Mouse (Mus musculus) CH12.LX (cell line): ENCODE measurements around the gene Mvb12b. TPM values are rescaled to one million over a fixed set of nuclear protein-coding genes. Genes with fewer than 3 reads are reported as not detected.

Source experiments
- DNase-seq: peaks from one replicate; pipeline ENCODE4 v3.0.0-alpha.2; 2013; ENCODE audit errors: extremely low read depth
- H3K27ac ChIP-seq: 2 replicates; pipeline ENCODE4 v1.5.1; 2012; ENCODE audit warnings: low read depth, mild to moderate bottlenecking, control low read depth, moderate library complexity; ENCODE audit not compliant: insufficient read depth
- H3K27me3 ChIP-seq: replicated peaks from 2 replicates; pipeline ENCODE3; 2012; ENCODE audit warnings: inconsistent platforms
- H3K36me3 ChIP-seq, 2 experiments: replicated peaks in 1 of 2; 2 replicates each; pipeline versions ENCODE3 to v1.6.1; 2012; ENCODE audit warnings: inconsistent platforms in 1 of 2, low read length in 1 of 2, mild to moderate bottlenecking in 1 of 2, mixed read lengths in 1 of 2, moderate library complexity in 1 of 2; ENCODE audit not compliant: control insufficient read depth in 1 of 2, insufficient read depth in 1 of 2
- H3K4me1 ChIP-seq, 2 experiments: 2 replicates each; pipeline ENCODE4 v1.6.1; 2012; ENCODE audit warnings: inconsistent platforms in 1 of 2, moderate library complexity in 1 of 2; ENCODE audit not compliant: insufficient read depth in 2 of 2, control insufficient read depth in 1 of 2
- H3K4me2 ChIP-seq: 2 replicates; pipeline ENCODE4 v1.6.1; 2012; ENCODE audit warnings: low read depth, mild to moderate bottlenecking, control low read depth; ENCODE audit not compliant: poor library complexity, insufficient read depth, severe bottlenecking
- H3K4me3 ChIP-seq, 3 experiments: fragments of 150-350 bp in 1 of 3; sonication (generic) in 1 of 3; replicated peaks in 1 of 3; 2 replicates each; pipeline versions ENCODE3 to v1.5.1; 2011 to 2012; ENCODE audit warnings: low read depth in 2 of 3, low read length in 2 of 3, mild to moderate bottlenecking in 2 of 3, moderate library complexity in 2 of 3, control low read depth in 1 of 3, improper control_type of control experiment in 1 of 3, inconsistent platforms in 1 of 3, mixed read lengths in 1 of 3; ENCODE audit not compliant: poor library complexity in 1 of 3
- H3K79me2 ChIP-seq: replicated peaks from 2 replicates; pipeline ENCODE4 v1.6.1; 2012; ENCODE audit warnings: mild to moderate bottlenecking, moderate library complexity; ENCODE audit not compliant: control insufficient read depth, poor library complexity, insufficient read depth, severe bottlenecking; ENCODE audit errors: extremely low read depth
- H3K9ac ChIP-seq: 2 replicates; pipeline ENCODE4 v1.6.1; 2012; ENCODE audit warnings: low read depth, mild to moderate bottlenecking, control low read depth, moderate library complexity; ENCODE audit not compliant: insufficient read depth
- H3K9me3 ChIP-seq: replicated peaks from 2 replicates; pipeline ENCODE3; 2012; ENCODE audit warnings: low read length, inconsistent platforms, mixed read lengths
- CHD2 ChIP-seq: IDR thresholded peaks from 2 replicates; pipeline ENCODE4 v1.6.1; 2011; ENCODE audit warnings: low read length, improper control_type of control experiment
- ELF1 ChIP-seq: IDR thresholded peaks from 2 replicates; pipeline ENCODE4 v1.6.1; 2014; ENCODE audit warnings: low read depth, mild to moderate bottlenecking, inconsistent platforms, low read length, improper control_type of control experiment
- ETS1 ChIP-seq: conservative IDR thresholded peaks from 2 replicates; pipeline ENCODE4 v1.6.1; 2012; ENCODE audit warnings: low read depth, mild to moderate bottlenecking, inconsistent platforms, low read length, improper control_type of control experiment, moderate library complexity
- GABPA ChIP-seq: IDR thresholded peaks from 2 replicates; pipeline ENCODE4 v1.6.1; 2012; ENCODE audit warnings: low read depth, low read length, improper control_type of control experiment, inconsistent platforms; ENCODE audit not compliant: insufficient replicate concordance
- IRF4 ChIP-seq: IDR thresholded peaks from 2 replicates; pipeline ENCODE4 v1.6.1; 2014; ENCODE audit warnings: low read depth, mild to moderate bottlenecking, inconsistent platforms, low read length, improper control_type of control experiment
- JUND ChIP-seq: conservative IDR thresholded peaks from 2 replicates; pipeline ENCODE4 v1.6.1; 2011; ENCODE audit warnings: low read depth, low read length, improper control_type of control experiment
- KAT2A ChIP-seq: IDR thresholded peaks from 2 replicates; pipeline ENCODE4 v1.6.1; 2012; ENCODE audit warnings: low read length, improper control_type of control experiment, inconsistent platforms; ENCODE audit not compliant: insufficient replicate concordance
- MAX ChIP-seq: IDR thresholded peaks from 2 replicates; pipeline ENCODE4 v1.6.1; 2011; ENCODE audit warnings: low read length, improper control_type of control experiment
- MAZ ChIP-seq: IDR thresholded peaks from 2 replicates; pipeline ENCODE4 v1.6.1; 2012; ENCODE audit warnings: low read depth, mild to moderate bottlenecking, inconsistent platforms, low read length, improper control_type of control experiment, moderate library complexity
- MYC ChIP-seq: IDR thresholded peaks from 2 replicates; pipeline ENCODE4 v1.6.1; 2011; ENCODE audit warnings: low read depth, mild to moderate bottlenecking, improper control_type of control experiment, low read length
- NELFE ChIP-seq: IDR thresholded peaks from 2 replicates; pipeline ENCODE4 v1.6.1; 2011; ENCODE audit warnings: low read depth, low read length, improper control_type of control experiment
- NRF1 ChIP-seq: IDR thresholded peaks from 2 replicates; pipeline ENCODE4 v1.6.1; 2014; ENCODE audit warnings: low read depth, mild to moderate bottlenecking, inconsistent platforms, low read length, improper control_type of control experiment, moderate library complexity
- PAX5 ChIP-seq: IDR thresholded peaks from 2 replicates; pipeline ENCODE4 v1.6.1; 2012; ENCODE audit warnings: low read length, inconsistent platforms, mixed read lengths
- POLR2AphosphoS2 ChIP-seq: IDR thresholded peaks from 2 replicates; pipeline ENCODE4 v1.6.1; 2011; ENCODE audit warnings: low read depth, low read length, improper control_type of control experiment
- RAD21 ChIP-seq: IDR thresholded peaks from 2 replicates; pipeline ENCODE4 v1.6.1; 2011; ENCODE audit warnings: low read depth, mild to moderate bottlenecking, low read length, improper control_type of control experiment, moderate library complexity
- RCOR1 ChIP-seq: conservative IDR thresholded peaks from 2 replicates; pipeline ENCODE4 v1.6.1; 2012; ENCODE audit warnings: low read depth, mild to moderate bottlenecking, inconsistent platforms, low read length, improper control_type of control experiment
- TBP ChIP-seq: conservative IDR thresholded peaks from 2 replicates; pipeline ENCODE4 v1.6.1; 2011; ENCODE audit warnings: low read depth, low read length, improper control_type of control experiment
- UBTF ChIP-seq: IDR thresholded peaks from 2 replicates; pipeline ENCODE4 v1.6.1; 2012; ENCODE audit warnings: low read depth, mild to moderate bottlenecking, inconsistent platforms, low read length, improper control_type of control experiment, moderate library complexity
- USF1 ChIP-seq: IDR thresholded peaks from 2 replicates; pipeline ENCODE4 v1.6.1; 2014; ENCODE audit warnings: low read depth, mild to moderate bottlenecking, inconsistent platforms, low read length, improper control_type of control experiment
- USF2 ChIP-seq: conservative IDR thresholded peaks from 2 replicates; pipeline ENCODE4 v1.6.1; 2011; ENCODE audit warnings: low read depth, low read length, improper control_type of control experiment
- ZKSCAN1 ChIP-seq: IDR thresholded peaks from 2 replicates; pipeline ENCODE4 v1.6.1; 2012; ENCODE audit warnings: low read depth, inconsistent platforms, low read length, improper control_type of control experiment, borderline replicate concordance
- ZMIZ1 ChIP-seq: IDR thresholded peaks from 2 replicates; pipeline ENCODE4 v1.6.1; 2012; ENCODE audit warnings: low read depth, mild to moderate bottlenecking, inconsistent platforms, low read length, improper control_type of control experiment
- ZNF384 ChIP-seq: IDR thresholded peaks from 2 replicates; pipeline ENCODE4 v1.6.1; 2012; ENCODE audit warnings: low read depth, low read length, improper control_type of control experiment, inconsistent platforms
- dilution Hi-C: fragments of 300-500 bp; cut with MboI; formaldehyde crosslinking; loops from 2 replicates; pipeline ENCODE4 v1.14.3; 2020; ENCODE audit warnings: low sequenced_read_pairs; ENCODE audit not compliant: extremely low pct_unique_long_range_greater_than_20kb, extremely low pct_ligation_motif_present
- in situ Hi-C: fragments of 300-500 bp; cut with MboI; formaldehyde crosslinking; loops from 3 replicates; pipeline ENCODE4 v1.14.3; 2019; ENCODE audit warnings: low sequenced_read_pairs, low pct_ligation_motif_present, low pct_unique_long_range_greater_than_20kb, mixed read lengths
- polyA plus RNA-seq: library from polyadenylated mRNA; unstranded; fragments of >175 nt; gene quantifications from 2 replicates; pipeline ENCODE4 v1.2.1, GENCODE M21; 2012; ENCODE audit warnings: low read depth; ENCODE audit not compliant: insufficient read length
- total RNA-seq, 2 experiments: library from RNA; depleted of rRNA; stranded (reverse); fragments of 300-350 nt in 1 of 2; fragments of >200 nt in 1 of 2; gene quantifications; 2 replicates each; pipeline ENCODE4 v1.2.3; 2012 to 2014

Mvb12b gene
- total and polyA plus RNA-seq, 3 experiments: 3.0 to 16.7 (median 5.3) TPM

DNA sequence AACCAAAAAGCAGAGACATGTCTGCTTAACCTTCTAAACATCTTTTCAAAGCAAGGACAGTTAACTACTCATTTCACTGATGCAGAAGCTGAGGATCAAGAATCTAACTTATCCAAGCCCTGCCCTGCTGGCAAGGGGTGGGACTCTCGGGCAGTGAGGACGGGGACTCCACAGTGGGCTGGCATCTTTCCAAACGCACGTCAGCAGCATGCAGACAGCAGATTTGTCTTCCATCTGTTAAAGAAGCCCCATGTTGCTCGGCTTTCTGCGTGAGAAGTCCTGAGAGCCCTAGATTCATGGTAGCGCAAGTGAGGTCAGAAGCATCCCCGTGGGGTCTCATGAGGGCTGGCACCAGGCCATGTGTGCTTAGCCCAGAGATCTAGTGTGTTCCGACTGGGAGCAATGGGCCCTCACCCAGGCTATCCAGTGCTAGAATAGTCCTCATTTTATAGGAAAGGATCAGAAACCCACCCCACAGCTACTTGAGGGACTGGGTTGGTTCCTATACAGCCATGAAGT is 167.3 kb downstream of the Mvb12b start:
- no peak overlapping the region for H3K4me3 ChIP-seq
- no peaks in the 10 kb centered on the region for H3K79me2 ChIP-seq
- H3K27me3 ChIP-seq: peaks cover 57% of the 10 kb centered on the region
- DNase-seq: no peak
- H3K9ac ChIP-seq: no peak overlapping the region
- H3K27ac ChIP-seq: no peak overlapping the region
- no peaks in the 10 kb centered on the region for H3K36me3 ChIP-seq
- H3K4me1 ChIP-seq: no peaks in the 10 kb centered on the region
- no peak overlapping the region for H3K4me2 ChIP-seq
- no peak for TF ChIP-seq NELFE
- TF ChIP-seq ZNF384: no peak
- no peak for TF ChIP-seq PAX5
- no peak for TF ChIP-seq ETS1
- TF ChIP-seq JUND: no peak
- no peak for TF ChIP-seq RAD21
- TF ChIP-seq CHD2: no peak
- TF ChIP-seq USF2: no peak
- TF ChIP-seq MAX: no peak
- no peak for TF ChIP-seq TBP
- in situ Hi-C loops: loop anchor here (10.0 kb wide), 1 partner anchor 46 kb away; no protein-coding TSS in a partner anchor
- peaks cover 4% of the 10 kb centered on the region for H3K9me3 ChIP-seq
- dilution Hi-C loops: no loop called here

DNA sequence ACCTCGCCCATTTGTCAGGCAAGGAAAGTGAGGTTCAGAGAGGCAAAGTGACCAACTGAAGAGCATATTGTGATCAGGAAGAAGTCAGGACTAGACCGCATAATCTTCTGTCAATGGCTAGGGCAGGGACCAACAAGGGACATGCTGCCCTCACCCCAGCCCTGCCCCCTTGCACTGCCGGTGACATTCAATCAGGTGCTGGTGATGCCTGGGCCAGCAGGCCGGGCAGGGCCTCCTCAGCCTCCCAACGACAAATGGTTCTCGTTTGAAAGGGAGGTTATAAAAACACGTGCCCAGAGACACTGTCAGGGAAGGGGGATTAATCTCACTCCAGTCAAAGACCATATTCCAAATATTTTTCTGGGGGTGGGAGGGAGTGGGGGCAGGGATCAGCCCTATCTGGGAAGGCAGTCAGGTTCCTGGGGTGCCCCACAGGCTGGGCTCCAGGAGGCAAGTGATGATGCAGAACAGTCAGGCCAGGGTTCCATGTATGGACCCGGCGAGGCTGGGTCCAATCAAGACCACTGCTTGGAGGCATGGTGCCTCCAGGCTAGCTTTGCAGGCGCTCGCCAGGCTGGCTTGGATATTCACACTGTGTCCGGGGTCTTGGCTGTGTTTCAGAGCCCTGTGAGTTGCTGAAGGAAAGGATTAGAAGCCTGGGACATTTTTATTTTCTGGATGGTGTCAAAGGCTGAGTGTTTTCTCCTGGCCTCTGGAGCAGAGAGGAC is 168.2 kb downstream of the Mvb12b start:
- Histone ChIP-seq H3K4me1 (peaks cover 0 to 2% of the 10 kb centered on the region in 2 experiments; a peak in 1 of 4 replicates), H3K4me3 (no peak overlapping the region), H3K9ac (no peak overlapping the region), H3K4me2 (no peak overlapping the region), H3K36me3 (no peaks in the 10 kb centered on the region), H3K27ac (no peak overlapping the region), H3K79me2 (no peaks in the 10 kb centered on the region), H3K27me3 (peaks cover 64% of the 10 kb centered on the region), H3K9me3 (peaks cover 4% of the 10 kb centered on the region)
- TF ChIP-seq ZMIZ1 (no peak), ETS1 (no peak), MYC (no peak)
- DNase-seq: no peak
- in situ Hi-C loops: loop anchor here (10.0 kb wide), 1 partner anchor 45 kb away; no protein-coding TSS in a partner anchor
- dilution Hi-C loops: no loop called here

DNA sequence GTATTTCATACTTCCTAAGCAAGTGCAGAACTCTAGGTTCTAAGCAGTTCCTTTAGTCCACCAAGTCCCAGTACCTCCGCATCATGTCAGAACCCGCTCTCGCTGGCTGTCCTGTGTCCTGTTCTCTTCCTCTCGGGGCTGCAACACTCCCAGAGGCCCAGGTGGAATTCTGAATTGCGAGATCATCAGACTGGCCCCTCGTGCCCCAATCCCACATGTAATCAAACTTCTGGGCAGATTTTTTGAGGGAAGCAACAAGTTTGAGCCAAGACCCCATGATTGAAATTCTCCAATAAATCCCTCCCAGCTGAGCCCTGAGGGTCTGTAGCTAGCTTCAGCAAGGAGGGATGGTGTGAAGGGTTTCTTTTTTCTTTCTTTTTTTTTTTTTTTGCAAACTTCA is 169.2 kb downstream of the Mvb12b start:
- H3K4me3 ChIP-seq: no peak overlapping the region
- H3K79me2 ChIP-seq: no peaks in the 10 kb centered on the region
- TF ChIP-seq NRF1: no peak
- no peak for TF ChIP-seq KAT2A
- TF ChIP-seq GABPA: no peak
- no peak for TF ChIP-seq ELF1
- TF ChIP-seq ZMIZ1: no peak
- TF ChIP-seq RAD21: no peak
- no peak for TF ChIP-seq JUND
- no peak for TF ChIP-seq USF1
- no peak for TF ChIP-seq IRF4
- TF ChIP-seq PAX5: no peak
- TF ChIP-seq TBP: no peak
- TF ChIP-seq RCOR1: no peak
- no peak for TF ChIP-seq ZKSCAN1
- TF ChIP-seq ZNF384: no peak
- no peak for TF ChIP-seq MAZ
- TF ChIP-seq UBTF: no peak
- no peak for TF ChIP-seq POLR2AphosphoS2
- TF ChIP-seq, all 38 proteins: peak for 0
- Histone ChIP-seq H3K27me3 (peaks cover 63% of the 10 kb centered on the region), H3K36me3 (no peaks in the 10 kb centered on the region), H3K4me1 (peaks cover 0 to 2% of the 10 kb centered on the region in 2 experiments; a peak in 1 of 4 replicates), H3K4me2 (no peak overlapping the region), H3K27ac (no peak overlapping the region), H3K9me3 (peaks cover 4% of the 10 kb centered on the region), H3K9ac (no peak overlapping the region)
- in situ Hi-C loops (no loop called here), dilution Hi-C loops (no loop called here)
- DNase-seq: no peak
